In the genomic region with DNA sequence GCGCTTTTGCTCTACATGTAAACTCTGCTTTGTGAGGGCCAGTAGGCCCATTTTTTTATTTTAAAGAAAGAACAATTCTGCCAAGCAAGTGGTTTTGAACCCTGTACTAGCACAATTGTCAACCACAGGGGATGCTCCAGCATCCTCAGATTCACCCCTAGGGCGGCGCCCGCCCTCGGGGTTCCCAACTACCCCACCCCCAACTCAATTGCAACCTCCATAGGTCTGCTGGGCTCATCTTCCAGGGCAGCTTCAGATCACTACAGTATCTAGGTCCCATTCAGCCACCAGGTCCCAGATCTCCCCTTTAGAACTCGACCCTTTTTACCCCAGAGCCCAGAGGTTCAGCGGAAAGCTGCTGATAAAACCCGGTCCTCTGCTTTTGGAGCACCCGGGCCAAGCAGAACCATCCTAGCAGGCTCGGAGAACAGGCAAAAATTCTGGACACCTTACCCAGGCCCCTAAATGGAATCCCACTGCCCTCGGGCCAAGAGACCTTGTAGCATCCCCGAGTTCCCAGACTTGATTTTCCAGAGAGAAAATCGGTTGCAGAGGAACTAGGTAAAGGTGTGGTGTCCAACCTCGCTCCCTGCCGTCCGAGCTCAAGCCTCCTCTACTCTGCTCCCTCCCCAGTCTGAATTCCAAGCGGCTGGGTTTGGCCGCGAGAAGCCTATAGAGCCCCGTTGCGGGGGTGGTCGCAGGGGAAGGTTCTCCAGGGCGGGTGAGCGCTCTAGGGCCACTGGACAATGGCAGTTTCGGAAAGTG, we compare ENCODE assay signal across 10 mouse cellular contexts. TPM values are rescaled to one million over a fixed set of nuclear protein-coding genes. Genes with fewer than 3 reads are reported as not detected.
DNase-seq lines count a peak whose midpoint lies in the region; ATAC-seq and TF ChIP-seq lines count a peak whose summit lies in the region.
"Had no signal": no experiment of that assay in that cellular context is flagged by ENCODE, and none has a peak within 500 bp of the region (broad histone marks: within the 10 kb centered on the region; RNA-seq: fewer than 3 reads in every experiment).

No protein-coding gene starts in this region.

- H3K9ac ChIP-seq in hindbrain, embryonic 11.5 days (ENCODE audit: low read depth, low read length): no peak overlapping the region
- no peak overlapping the region for H3K9ac ChIP-seq in hindbrain, embryonic 16.5 days (ENCODE audit: low read depth, low read length)
- H3K9ac ChIP-seq in ES-E14 (ENCODE audit: insufficient read depth, low read depth, low read length, poor library complexity, severe bottlenecking): no peak overlapping the region
- H3K9ac ChIP-seq in midbrain, embryonic 12.5 days (replicated peaks): no peak overlapping the region
- H3K9ac ChIP-seq: kidney, embryonic 15.5 days had no signal

- ATAC-seq in hindbrain, embryonic 11.5 days (ENCODE audit: low FRiP score): no peak
- no peak for ATAC-seq in hindbrain, embryonic 16.5 days
- no peak for ATAC-seq in midbrain, embryonic 12.5 days (ENCODE audit: low FRiP score, low read depth)

- in situ Hi-C loops in ES-E14 (cut with MboI; ENCODE audit: low sequenced_read_pairs in 2 of 2, unreplicated experiment in 2 of 2): no loop called here

- H3K9me3 ChIP-seq in hindbrain, embryonic 11.5 days (ENCODE audit: control insufficient read depth, low read length): no peaks in the 10 kb centered on the region
- H3K9me3 ChIP-seq in hindbrain, embryonic 16.5 days (ENCODE audit: control insufficient read depth, low read length): no peaks in the 10 kb centered on the region
- H3K9me3 ChIP-seq in ES-E14 (ENCODE audit: control insufficient read depth, insufficient read depth, low read depth, low read length): no peaks in the 10 kb centered on the region
- H3K9me3 ChIP-seq in midbrain, embryonic 12.5 days: no peaks in the 10 kb centered on the region
- H3K9me3 ChIP-seq: kidney, embryonic 15.5 days had no signal

- peaks cover 6% of the 10 kb centered on the region; the same call in 1 of the 2 replicates for H3K4me1 ChIP-seq in hindbrain, embryonic 11.5 days (replicated peaks; ENCODE audit: control insufficient read depth, insufficient read depth, low read length)
- peaks cover 3% of the 10 kb centered on the region; the same call in 1 of the 2 replicates for H3K4me1 ChIP-seq in hindbrain, embryonic 16.5 days (ENCODE audit: control insufficient read depth, insufficient read depth, low read depth, low read length)
- peaks cover 0 to 2% of the 10 kb centered on the region in 2 experiments; a peak in 1 of 4 replicates for H3K4me1 ChIP-seq in ES-E14 (ENCODE audit: control insufficient read depth in 2 of 2, insufficient read depth in 2 of 2, low read length in 2 of 2, poor library complexity in 1 of 2)
- H3K4me1 ChIP-seq in midbrain, embryonic 12.5 days: peaks cover 15% of the 10 kb centered on the region

- peaks cover 75% of the 10 kb centered on the region for H3K27me3 ChIP-seq in hindbrain, embryonic 11.5 days (ENCODE audit: control insufficient read depth, insufficient read depth, low read length)
- H3K27me3 ChIP-seq in hindbrain, embryonic 16.5 days (replicated peaks; ENCODE audit: control insufficient read depth, insufficient read depth, low read length): peaks cover 55% of the 10 kb centered on the region
- H3K27me3 ChIP-seq in midbrain, embryonic 12.5 days: peaks cover 90% of the 10 kb centered on the region

- H3K36me3 ChIP-seq in hindbrain, embryonic 11.5 days (ENCODE audit: control insufficient read depth, insufficient read depth, low read length): no peaks in the 10 kb centered on the region
- H3K36me3 ChIP-seq in hindbrain, embryonic 16.5 days (ENCODE audit: control insufficient read depth, insufficient read depth, low read length): no peaks in the 10 kb centered on the region
- H3K36me3 ChIP-seq in ES-E14 (ENCODE audit: control insufficient read depth, insufficient read depth, low read length, poor library complexity, severe bottlenecking): no peaks in the 10 kb centered on the region
- no peaks in the 10 kb centered on the region for H3K36me3 ChIP-seq in midbrain, embryonic 12.5 days
- H3K36me3 ChIP-seq: kidney, embryonic 15.5 days had no signal

- 2% methylated on average over 25 of the region's 25 CpGs for WGBS in hindbrain, embryonic 11.5 days
- 2% methylated on average over 25 of the region's 25 CpGs for WGBS in hindbrain, embryonic 16.5 days
- WGBS in midbrain, embryonic 12.5 days: 2% methylated on average over 25 of the region's 25 CpGs

- peak; percentile 62 for DNase-seq in hindbrain, embryonic 11.5 days (ENCODE audit: low spot score)
- DNase-seq in ES-E14 (ENCODE audit: low read depth, low spot score): peak; percentile 7
- DNase-seq in embryo, embryonic 10.5 days (ENCODE audit: low spot score): peak; percentile 38
- DNase-seq in gastrocnemius, postnatal 4 days (ENCODE audit: low spot score in 2 of 2): no peak
- DNase-seq in right cerebral cortex, postnatal 36 days (ENCODE audit: low spot score in 2 of 2): no peak
- DNase-seq: adrenal gland, adult 8-10 months had no signal

- H3K27ac ChIP-seq in hindbrain, embryonic 11.5 days (ENCODE audit: low read depth, low read length): no peak overlapping the region
- no peak overlapping the region for H3K27ac ChIP-seq in hindbrain, embryonic 16.5 days (ENCODE audit: low read depth, low read length)
- no peak overlapping the region for H3K27ac ChIP-seq in ES-E14 (ENCODE audit: insufficient read depth, low read depth, low read length, poor library complexity, severe bottlenecking)
- H3K27ac ChIP-seq in midbrain, embryonic 12.5 days (replicated peaks): peak overlapping the region; percentile 69
- H3K27ac ChIP-seq: kidney, embryonic 15.5 days had no signal

- H3K4me2 ChIP-seq in hindbrain, embryonic 11.5 days (replicated peaks; ENCODE audit: low read depth, low read length): peak overlapping the region; percentile 38
- H3K4me2 ChIP-seq in hindbrain, embryonic 16.5 days (ENCODE audit: low read length): no peak overlapping the region
- peak overlapping the region; percentile 45 for H3K4me2 ChIP-seq in midbrain, embryonic 12.5 days (replicated peaks)

- H3K4me3 ChIP-seq in hindbrain, embryonic 11.5 days (ENCODE audit: low read depth, low read length): peak overlapping the region; percentile 20
- no peak overlapping the region for H3K4me3 ChIP-seq in hindbrain, embryonic 16.5 days (ENCODE audit: low read length)
- peak overlapping the region; percentile 34 to 57 for H3K4me3 ChIP-seq in ES-E14 (ENCODE audit: insufficient read depth in 1 of 2, low read depth in 1 of 2, low read length in 2 of 2, poor library complexity in 1 of 2, severe bottlenecking in 1 of 2)
- peak overlapping the region; percentile 14 for H3K4me3 ChIP-seq in midbrain, embryonic 12.5 days

TF ChIP-seq in ES-E14, 5 proteins besides CTCF, POLR2A, EP300 and RAD21:
- TF ChIP-seq ZC3H11A (IDR thresholded peaks at IDR 0.05; ENCODE audit: borderline replicate concordance, low read depth, low read length) (no peak), ZNF384 (IDR thresholded peaks at IDR 0.05; ENCODE audit: low read depth, low read length) (no peak), HCFC1 (IDR thresholded peaks at IDR 0.05; ENCODE audit: borderline replicate concordance, insufficient read depth, low read length) (no peak), CHD2 (IDR thresholded peaks at IDR 0.05; ENCODE audit: low read depth, low read length) (no peak), MAFK (IDR thresholded peaks at IDR 0.05; ENCODE audit: insufficient read depth, low read depth, low read length) (no peak)

RNA-seq across cellular contexts. Expression of a gene that starts 1.0 kb away (rescaled TPM):
- 3.3 and 4.8 TPM in 2 replicates for polyA plus RNA-seq in hindbrain, embryonic 11.5 days (2014; fragmentation: Nextera tagmentation; extraction: Ambion mirVana)
- 0.99 and 1.9 TPM in 2 replicates for polyA plus RNA-seq in hindbrain, embryonic 16.5 days (2015; fragmentation: Nextera tagmentation; extraction: Ambion mirVana)
- 0.13 and 0.21 TPM in 2 replicates for total RNA-seq in ES-E14 (2012; rRNA removed)
- 6.2 and 9.0 TPM in 2 replicates for polyA plus RNA-seq in midbrain, embryonic 12.5 days (2016; fragmentation: Nextera tagmentation; extraction: Ambion mirVana)
- 1 to 10 TPM in 1 of 2 experiments, under 1 TPM in 1; 0.34 to 1.4 TPM for total RNA-seq in gastrocnemius, postnatal 4 days (2021)
- polyA plus RNA-seq: stomach, embryonic 14.5 days had no signal

RNA-seq across cellular contexts. Expression of a gene that starts 44.4 kb away (rescaled TPM):
- polyA plus RNA-seq in hindbrain, embryonic 11.5 days (2014; fragmentation: Nextera tagmentation; extraction: Ambion mirVana): 24.4 and 31.3 TPM in 2 replicates
- 27.2 and 36.1 TPM in 2 replicates for polyA plus RNA-seq in hindbrain, embryonic 16.5 days (2015; fragmentation: Nextera tagmentation; extraction: Ambion mirVana)
- 24.5 and 25.1 TPM in 2 replicates for total RNA-seq in ES-E14 (2012; rRNA removed)
- 28.3 and 30.7 TPM in 2 replicates for polyA plus RNA-seq in midbrain, embryonic 12.5 days (2016; fragmentation: Nextera tagmentation; extraction: Ambion mirVana)
- total RNA-seq in gastrocnemius, postnatal 4 days (2021): 10 to 100 TPM; 22.8 to 32.0 TPM

Comparison
In these comparisons a context has a peak if more than half of its experiments do, and no peak if none do; other contexts are left out.
1. DNase-seq: peak in hindbrain, embryonic 11.5 days (single experiment), ES-E14 (single experiment) and embryo, embryonic 10.5 days (single experiment); none in gastrocnemius, postnatal 4 days (0 of 2) and right cerebral cortex, postnatal 36 days (0 of 2).